Mouse (Mus musculus) forebrain, embryonic 14.5 days (tissue): Measurements from ENCODE around the gene Elovl5. TPM values are rescaled to one million over a fixed set of nuclear protein-coding genes. Genes with fewer than 3 reads are reported as not detected.

ENCODE experiments used
- ATAC-seq: fragments of 200-750 bp; cut with Nextera tagmentation; 2 replicates; pipeline ENCODE4 v1.8.0; 2017; ENCODE audit warnings: mild to moderate bottlenecking, moderate library complexity
- DNase-seq: peaks from one replicate; pipeline ENCODE4 v3.0.0-alpha.2; 2015; ENCODE audit warnings: low spot score
- H3K27ac ChIP-seq: fragments of 300-500 bp; sonication (generic); 2 replicates; pipeline ENCODE4 v1.5.1; 2014; ENCODE audit warnings: low read depth, mild to moderate bottlenecking, control low read depth, low read length, moderate library complexity
- H3K27me3 ChIP-seq: fragments of 300-500 bp; sonication (generic); replicated peaks from 2 replicates; pipeline ENCODE4 v1.6.1; 2014; ENCODE audit warnings: low read length, control low read depth, mixed read lengths; ENCODE audit not compliant: control insufficient read depth, insufficient read depth
- H3K36me3 ChIP-seq: fragments of 300-500 bp; sonication (generic); 2 replicates; pipeline ENCODE4 v1.6.1; 2014; ENCODE audit warnings: low read length, control low read depth; ENCODE audit not compliant: control insufficient read depth, insufficient read depth
- H3K4me1 ChIP-seq: fragments of 300-500 bp; sonication (generic); 2 replicates; pipeline ENCODE4 v1.6.1; 2014; ENCODE audit warnings: antibody characterized with exemption, low read length, control low read depth; ENCODE audit not compliant: control insufficient read depth, insufficient read depth
- H3K4me2 ChIP-seq: fragments of 300-500 bp; sonication (generic); 2 replicates; pipeline ENCODE4 v1.6.1; 2014; ENCODE audit warnings: mild to moderate bottlenecking, control low read depth, low read length
- H3K4me3 ChIP-seq: fragments of 300-500 bp; sonication (generic); 2 replicates; pipeline ENCODE4 v1.5.1; 2014; ENCODE audit warnings: low read depth, low read length, control low read depth
- H3K9ac ChIP-seq: fragments of 300-500 bp; sonication (generic); 2 replicates; pipeline ENCODE4 v1.6.1; 2014; ENCODE audit warnings: mild to moderate bottlenecking, low read length, control low read depth, moderate library complexity
- H3K9me3 ChIP-seq: fragments of 300-500 bp; sonication (generic); replicated peaks from 2 replicates; pipeline ENCODE4 v1.6.1; 2016; ENCODE audit warnings: low read length, control low read depth, mixed read lengths; ENCODE audit not compliant: control insufficient read depth
- WGBS: fragments of 180-500 bp; shearing (Covaris S2); extraction: QIAGEN DNeasy Blood & Tissue Kit; methylation state at CpG from one replicate; pipeline ENCODE4 v1.1.7; 2014; 5-methylcytosine and 5-hydroxymethylcytosine counted together
- polyA plus RNA-seq: library from polyadenylated mRNA; unstranded; fragments of >200 nt; fragmentation: Nextera tagmentation; extraction: Ambion mirVana; gene quantifications from 2 replicates; pipeline ENCODE4 v1.2.1, GENCODE M21; 2014

Elovl5 gene
- polyA plus RNA-seq, 1 experiment from 2014 or later, result 66.9 TPM

DNA sequence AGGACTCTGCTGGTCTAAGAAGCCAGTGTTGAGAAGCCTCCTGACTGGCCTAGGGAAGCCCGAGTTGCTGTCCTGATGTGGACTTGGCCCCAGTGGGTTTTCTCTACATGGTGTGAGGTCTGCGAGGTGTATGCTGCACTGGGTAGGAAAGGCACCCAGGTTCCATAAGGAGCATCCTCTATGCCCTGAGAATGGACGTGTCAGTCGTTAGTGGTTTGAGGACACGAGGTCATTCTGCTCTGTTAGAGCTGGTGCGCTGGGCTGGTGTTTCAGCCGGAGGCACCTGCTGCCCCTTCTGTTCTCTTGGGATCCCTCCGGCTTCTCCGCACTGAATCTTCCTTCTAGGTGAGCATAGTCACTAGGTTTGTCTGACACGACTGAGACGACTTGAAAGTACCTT is 7.0 kb downstream of the Elovl5 start:
- H3K9me3 ChIP-seq, result no peaks in the 10 kb centered on the region
- ATAC-seq, result no peak
- H3K27ac ChIP-seq, result no peak overlapping the region
- no peak overlapping the region for H3K4me2 ChIP-seq
- H3K9ac ChIP-seq, result no peak overlapping the region
- no peak for DNase-seq
- no peaks in the 10 kb centered on the region; the same call in 1 of the 2 replicates for H3K36me3 ChIP-seq
- no peak overlapping the region for H3K4me3 ChIP-seq
- 0 out of 2 replicates have a peak, but pooled peaks cover 5% of the 10 kb centered on the region for H3K4me1 ChIP-seq
- H3K27me3 ChIP-seq, result no peaks in the 10 kb centered on the region
- 78% methylated on average over 11 of the region's 11 CpGs for WGBS

DNA sequence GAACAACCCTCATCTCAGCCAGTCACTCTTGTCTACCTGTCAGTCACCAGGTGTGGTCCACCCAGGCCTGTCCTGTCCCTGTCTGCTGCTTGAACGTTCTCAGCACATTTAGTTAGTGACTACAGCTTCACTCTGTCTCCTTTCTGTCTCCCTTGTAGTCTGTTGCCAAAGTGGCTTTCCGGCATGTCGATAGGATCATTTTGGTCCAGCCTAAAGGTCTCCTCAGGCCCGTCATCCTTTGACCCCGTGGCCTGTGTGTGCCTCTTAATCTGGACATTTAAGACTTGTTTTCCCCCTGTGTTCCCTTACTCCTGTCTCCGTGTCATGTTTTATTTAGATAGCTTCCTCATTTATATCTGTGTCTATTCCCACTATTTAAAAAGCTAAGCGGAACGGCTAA is 9.0 kb downstream of the Elovl5 start:
- Histone ChIP-seq H3K9me3 (no peaks in the 10 kb centered on the region), H3K4me1 (0 out of 2 replicates have a peak, but pooled peaks cover 5% of the 10 kb centered on the region), H3K27ac (no peak overlapping the region), H3K27me3 (no peaks in the 10 kb centered on the region), H3K9ac (no peak overlapping the region), H3K4me3 (no peak overlapping the region), H3K4me2 (no peak overlapping the region), H3K36me3 (no peaks in the 10 kb centered on the region; the same call in 1 of the 2 replicates)
- no peak for ATAC-seq
- 90% methylated on average over 8 of the region's 8 CpGs for WGBS
- DNase-seq, result no peak

DNA sequence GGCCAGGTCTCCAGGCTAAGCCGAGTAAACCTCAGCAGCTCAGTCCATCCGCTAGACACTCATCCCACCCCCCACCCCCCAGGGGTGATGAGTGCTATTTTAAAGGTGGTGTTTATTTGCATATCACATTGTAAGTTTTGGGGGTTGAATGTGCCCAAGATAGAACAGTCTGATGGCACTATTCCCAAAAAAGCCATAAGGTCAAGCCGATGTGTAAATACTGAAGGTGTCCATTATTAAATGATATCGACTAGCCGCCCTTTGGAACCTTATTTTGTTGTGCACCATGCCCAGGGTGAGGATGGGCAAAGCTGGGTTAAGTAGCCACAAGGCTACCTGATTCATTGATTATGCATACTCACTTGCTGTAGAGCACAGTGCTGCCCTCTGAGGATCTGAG is 9.7 kb downstream of the Elovl5 start:
- H3K27me3 ChIP-seq, result no peaks in the 10 kb centered on the region
- no peaks in the 10 kb centered on the region; the same call in 1 of the 2 replicates for H3K36me3 ChIP-seq
- 0 out of 2 replicates have a peak, but pooled peaks cover 7% of the 10 kb centered on the region for H3K4me1 ChIP-seq
- no peak overlapping the region for H3K27ac ChIP-seq
- no peaks in the 10 kb centered on the region for H3K9me3 ChIP-seq
- no peak overlapping the region for H3K9ac ChIP-seq
- no peak overlapping the region for H3K4me2 ChIP-seq
- WGBS, result 91% methylated on average over 5 of the region's 5 CpGs
- no peak for DNase-seq
- ATAC-seq, result no peak
- no peak overlapping the region for H3K4me3 ChIP-seq

DNA sequence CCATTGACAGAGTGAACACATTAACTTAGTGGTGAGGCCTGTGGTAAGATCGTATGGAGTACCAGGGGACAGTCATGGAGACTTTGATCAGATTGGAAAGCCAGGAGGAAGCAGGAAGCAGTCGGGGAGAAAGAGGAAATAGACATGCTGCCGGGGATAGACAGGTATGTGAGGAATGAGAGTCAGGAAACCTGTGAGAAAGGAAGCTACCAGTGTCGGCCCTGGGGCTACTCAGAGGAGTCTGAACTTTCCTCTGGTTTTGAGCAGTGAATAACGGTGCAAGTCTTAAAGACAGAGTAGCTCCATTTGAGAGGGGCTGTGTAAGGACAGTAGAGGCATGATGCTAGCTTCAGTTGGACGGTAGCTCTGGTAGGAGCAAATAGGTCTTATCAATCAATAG is 10.3 kb downstream of the Elovl5 start:
- no peak for DNase-seq
- H3K27me3 ChIP-seq, result no peaks in the 10 kb centered on the region
- H3K9me3 ChIP-seq, result no peaks in the 10 kb centered on the region
- no peak overlapping the region for H3K27ac ChIP-seq
- H3K9ac ChIP-seq, result no peak overlapping the region
- H3K36me3 ChIP-seq, result no peaks in the 10 kb centered on the region; the same call in 1 of the 2 replicates
- 0 out of 2 replicates have a peak, but pooled peaks cover 7% of the 10 kb centered on the region for H3K4me1 ChIP-seq
- H3K4me3 ChIP-seq, result no peak overlapping the region
- H3K4me2 ChIP-seq, result no peak overlapping the region
- WGBS, result 83% methylated on average over 6 of the region's 6 CpGs
- ATAC-seq, result no peak

DNA sequence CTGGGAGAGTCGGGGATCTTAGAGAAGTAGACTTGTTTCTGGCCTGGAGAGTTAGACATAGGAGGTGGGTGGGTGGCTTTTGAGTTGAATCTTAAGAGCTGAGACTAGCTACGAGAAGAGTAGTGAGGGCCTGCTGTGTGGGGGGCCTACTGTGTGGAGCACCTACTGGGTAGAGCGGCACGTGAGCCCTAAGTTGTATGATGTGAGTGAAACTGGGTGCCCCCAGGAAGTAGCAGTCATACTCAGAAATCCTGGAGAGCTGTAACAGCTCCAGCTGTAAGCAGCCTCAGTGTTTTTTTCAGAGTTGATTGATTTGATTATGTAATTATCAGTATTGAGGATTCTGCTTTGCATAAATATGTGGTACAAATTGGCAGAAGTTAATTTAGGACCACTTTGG is 11.6 kb downstream of the Elovl5 start:
- Histone ChIP-seq H3K4me1 (0 out of 2 replicates have a peak, but pooled peaks cover 7% of the 10 kb centered on the region), H3K36me3 (no peaks in the 10 kb centered on the region), H3K4me3 (no peak overlapping the region), H3K9me3 (no peaks in the 10 kb centered on the region), H3K9ac (no peak overlapping the region), H3K27me3 (no peaks in the 10 kb centered on the region), H3K27ac (no peak overlapping the region), H3K4me2 (no peak overlapping the region)
- no peak for ATAC-seq
- DNase-seq, result no peak
- 75% methylated on average over 4 of the region's 4 CpGs for WGBS

DNA sequence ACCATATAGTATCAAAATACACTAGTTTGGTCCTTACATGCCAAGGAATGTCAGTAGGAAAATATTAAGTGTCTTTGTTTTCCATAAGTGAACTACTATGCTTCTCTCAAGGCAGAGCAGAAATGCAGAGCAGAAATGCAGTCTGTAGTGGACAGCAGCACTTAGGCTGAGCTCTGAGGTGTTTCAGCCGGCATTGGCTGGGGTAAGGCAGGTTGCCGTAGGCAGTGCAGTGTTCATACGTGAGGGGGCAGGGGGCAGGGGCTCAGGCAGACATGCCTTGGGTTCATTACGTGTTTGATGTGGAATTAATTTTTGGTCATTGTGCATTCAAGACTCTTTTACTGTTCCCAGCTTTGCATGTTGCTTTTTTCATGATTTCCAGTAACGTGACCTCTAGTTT is 12.1 kb downstream of the Elovl5 start:
- WGBS, result 87% methylated on average over 5 of the region's 5 CpGs
- H3K4me2 ChIP-seq, result no peak overlapping the region
- DNase-seq (no peak), ATAC-seq (no peak)
- H3K9me3 ChIP-seq, result no peaks in the 10 kb centered on the region
- H3K4me3 ChIP-seq, result no peak overlapping the region
- H3K4me1 ChIP-seq, result 0 out of 2 replicates have a peak, but pooled peaks cover 3% of the 10 kb centered on the region
- H3K36me3 ChIP-seq, result no peaks in the 10 kb centered on the region
- H3K9ac ChIP-seq, result no peak overlapping the region
- H3K27ac ChIP-seq, result no peak overlapping the region
- no peaks in the 10 kb centered on the region for H3K27me3 ChIP-seq

DNA sequence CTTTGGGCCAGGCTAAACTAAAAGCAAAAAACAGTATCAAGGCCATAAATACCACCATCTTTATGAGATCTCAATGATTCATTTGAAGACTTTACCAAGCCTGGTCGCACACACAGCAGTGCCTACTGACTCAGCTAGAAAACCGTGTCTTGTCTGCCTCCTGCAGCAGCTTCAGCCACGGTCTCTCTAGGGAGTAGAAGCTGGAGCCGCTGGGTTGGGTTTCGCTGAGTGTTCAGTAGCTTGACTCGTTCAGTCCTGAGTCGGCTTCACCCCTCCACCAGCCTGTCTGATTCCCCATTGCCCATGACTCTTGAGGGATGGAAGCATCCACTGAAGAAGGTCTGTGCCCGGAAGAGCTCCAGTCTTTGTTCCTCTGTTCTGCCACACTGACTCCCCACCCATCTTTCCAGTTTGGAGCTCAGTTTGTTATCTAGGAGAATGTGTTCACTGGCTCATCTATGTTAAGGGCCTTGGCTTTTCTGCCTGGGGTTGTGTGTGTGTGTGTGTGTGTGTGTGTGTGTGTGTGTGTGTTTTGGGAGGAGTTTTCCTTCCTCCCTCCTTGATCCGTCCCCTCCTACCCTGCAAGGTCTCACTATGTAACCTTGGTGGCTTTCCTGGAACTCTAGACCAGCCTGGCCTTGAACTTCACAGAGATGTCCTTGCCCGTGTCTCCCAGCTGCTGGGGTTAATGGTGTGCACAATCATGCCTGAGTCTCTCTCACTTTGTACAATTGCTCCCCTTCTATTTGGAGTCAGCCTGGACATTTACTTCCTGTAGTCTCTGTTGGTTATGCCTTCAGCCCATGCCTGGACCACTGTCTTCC is 13.1 kb downstream of the Elovl5 start:
- H3K4me1 ChIP-seq, result 0 out of 2 replicates have a peak, but pooled peaks cover 2% of the 10 kb centered on the region
- H3K36me3 ChIP-seq, result no peaks in the 10 kb centered on the region
- WGBS, result 79% methylated on average over 10 of the region's 10 CpGs
- no peaks in the 10 kb centered on the region for H3K27me3 ChIP-seq
- no peak overlapping the region for H3K9ac ChIP-seq
- no peak for DNase-seq
- no peak overlapping the region for H3K4me3 ChIP-seq
- H3K9me3 ChIP-seq, result no peaks in the 10 kb centered on the region
- ATAC-seq, result no peak
- H3K4me2 ChIP-seq, result no peak overlapping the region
- no peak overlapping the region for H3K27ac ChIP-seq

DNA sequence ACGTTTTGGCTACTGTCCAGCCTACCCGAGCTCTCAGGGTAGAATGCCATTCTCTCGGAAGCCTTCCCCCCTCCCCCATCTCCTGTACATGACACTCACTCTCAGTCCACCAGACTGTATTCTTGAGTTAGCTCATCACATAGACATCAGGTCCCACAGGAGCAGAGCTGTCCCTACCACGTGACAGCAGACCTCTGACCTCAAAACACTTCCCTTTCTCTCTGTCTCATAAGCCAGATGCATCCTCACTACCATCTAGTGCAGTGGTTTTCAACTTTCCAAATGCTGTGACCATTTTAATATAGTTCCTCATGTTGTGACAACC is 13.7 kb downstream of the Elovl5 start:
- WGBS, result 42% methylated on average over 4 of the region's 4 CpGs
- no peaks in the 10 kb centered on the region for H3K9me3 ChIP-seq
- H3K4me1 ChIP-seq, result 0 out of 2 replicates have a peak, but pooled peaks cover 2% of the 10 kb centered on the region
- H3K9ac ChIP-seq, result no peak overlapping the region
- no peak overlapping the region for H3K27ac ChIP-seq
- ATAC-seq (0 out of 2 replicates have a peak, but pooled peaks have one; percentile 14), DNase-seq (no peak)
- no peak overlapping the region for H3K4me3 ChIP-seq
- no peak overlapping the region for H3K4me2 ChIP-seq
- H3K36me3 ChIP-seq, result no peaks in the 10 kb centered on the region
- H3K27me3 ChIP-seq, result no peaks in the 10 kb centered on the region

DNA sequence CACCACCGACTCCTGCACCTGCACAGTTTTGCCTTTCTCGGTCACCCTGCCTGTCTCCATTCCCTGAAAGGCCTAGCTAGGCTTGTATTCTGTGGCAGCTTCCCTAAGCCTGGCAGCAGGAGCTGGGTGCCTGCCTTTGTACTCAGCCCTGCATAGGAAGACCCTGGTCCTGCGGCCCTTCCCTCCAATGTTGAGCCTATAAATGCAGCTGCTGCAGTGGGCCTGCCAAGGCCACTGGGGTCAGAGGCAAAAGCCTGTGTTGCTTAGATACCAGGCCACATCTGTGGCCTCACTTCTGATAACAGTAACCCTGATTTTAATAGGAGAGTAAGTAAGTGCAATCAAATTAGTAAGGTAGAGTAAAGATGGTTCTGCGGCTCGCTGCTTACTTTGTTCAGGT is 14.6 kb downstream of the Elovl5 start:
- ATAC-seq (no peak), DNase-seq (no peak)
- Histone ChIP-seq H3K9ac (0 out of 2 replicates have a peak overlapping the region, but pooled peaks have one; percentile 0), H3K27ac (no peak overlapping the region), H3K36me3 (no peaks in the 10 kb centered on the region), H3K4me1 (0 out of 2 replicates have a peak, but pooled peaks cover 2% of the 10 kb centered on the region), H3K9me3 (no peaks in the 10 kb centered on the region), H3K4me3 (no peak overlapping the region), H3K4me2 (no peak overlapping the region), H3K27me3 (no peaks in the 10 kb centered on the region)
- 79% methylated on average over 5 of the region's 5 CpGs for WGBS
